Mouse (Mus musculus) small intestine, adult 10 weeks (tissue): ENCODE results near the gene Dennd5b. TPM values are rescaled to one million over a fixed set of nuclear protein-coding genes. Genes with fewer than 3 reads are reported as not detected.

Source experiments
- polyA plus RNA-seq: library from polyadenylated mRNA; stranded (reverse); fragments of 350-450 nt; fragmentation: Illumina TruSeq; extraction: RNeasy Lipid Tissue Mini Kit (QIAGEN cat#74804); gene quantifications from one replicate; pipeline ENCODE4 v1.2.3, GENCODE M21; 2014; ENCODE audit warnings: low replicate concordance

Gene Dennd5b
- 52.1 TPM for polyA plus RNA-seq

DNA sequence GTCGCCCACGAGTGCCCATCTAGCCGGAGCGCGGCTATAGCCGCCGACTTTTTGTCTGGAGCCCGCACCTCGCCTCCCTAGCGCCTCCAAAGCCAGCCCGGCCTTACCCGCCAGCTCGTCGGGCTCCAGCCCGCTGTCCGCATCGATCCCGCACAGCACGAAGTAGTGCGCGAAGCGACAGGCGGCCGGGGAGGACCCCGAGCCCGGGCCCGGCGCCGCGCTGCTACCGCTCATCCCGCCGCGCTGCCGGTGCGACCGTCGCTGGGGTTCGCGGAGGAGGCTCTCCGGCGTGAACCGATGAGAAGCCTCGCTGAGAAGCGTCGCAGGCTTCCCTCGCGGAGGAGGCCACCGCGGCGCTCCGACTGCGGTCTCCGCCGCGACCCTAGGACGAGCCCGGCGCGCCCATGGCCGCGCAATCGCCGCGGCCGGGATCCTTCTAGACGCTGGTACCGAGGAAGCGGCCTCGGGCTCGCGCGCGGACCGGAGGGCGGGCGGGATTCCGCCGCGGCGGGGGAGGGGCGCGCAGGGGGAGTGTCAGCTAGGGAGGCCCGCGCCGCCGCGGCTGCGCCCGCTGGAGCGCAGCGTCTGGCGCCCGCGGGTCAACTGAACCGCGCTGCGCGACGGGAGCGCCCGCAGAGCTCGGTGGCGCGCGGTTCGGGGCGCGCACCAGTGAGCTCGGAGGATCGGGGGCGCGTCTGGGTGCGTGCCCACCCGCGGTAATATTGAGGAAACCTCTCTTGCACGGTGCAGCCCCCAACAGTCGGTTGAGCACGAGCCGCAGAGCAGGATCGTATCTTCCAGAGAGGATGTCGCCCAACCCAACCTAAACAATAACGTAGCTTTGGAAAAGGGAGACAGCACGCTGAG lies at the start of gene Dennd5b:
Gene Dennd5b (minus strand): TSS at position 605 of the 867 bp plus-strand sequence.

GRCm38 (mm10) chr6:149139471-149139870 lies 38.0 kb upstream of the Dennd5b start, which contains the start of gene Etfbkmt:
Etfbkmt (plus strand) TSS chr6:149139849.

GRCm38 (mm10) chr6:149129870-149130269 lies 28.4 kb upstream of the Dennd5b start, which contains the start of gene Gm10203:
Gm10203 (plus strand) TSS chr6:149130170.

GRCm38 (mm10) chr6:148946409-148946742 lies 155.1 kb downstream of the Dennd5b start, which contains the start of gene Sinhcaf:
Sinhcaf (minus strand) TSS chr6:148946467.

Other genes starting within 250 kb of the Dennd5b start
- 32.7 TPM for gene Caprin2, start 205.4 kb downstream of the Dennd5b start, polyA plus RNA-seq
- gene Sinhcaf, start 155.2 kb downstream of the Dennd5b start, polyA plus RNA-seq, result 29.3 TPM
- gene Gm10203, start 28.5 kb upstream of the Dennd5b start, polyA plus RNA-seq, result not detected
- 34.4 TPM for gene Etfbkmt, start 38.2 kb upstream of the Dennd5b start, polyA plus RNA-seq
- gene Amn1, start 87.0 kb upstream of the Dennd5b start, polyA plus RNA-seq, result 48.2 TPM
- 89.9 TPM for gene Resf1, start 207.7 kb upstream of the Dennd5b start, polyA plus RNA-seq